Mouse (Mus musculus) megakaryocyte-erythroid progenitor cell, adult 5 weeks (primary cell): ENCODE measurements around the gene Ppm1b. TPM values are rescaled to one million over a fixed set of nuclear protein-coding genes. Genes with fewer than 3 reads are reported as not detected.

ENCODE experiments used
- polyA plus RNA-seq: library from polyadenylated mRNA; stranded (reverse); fragments of >175 nt; gene quantifications from 2 replicates; pipeline ENCODE4 v1.2.3, GENCODE M21; 2012

Gene Ppm1b
- polyA plus RNA-seq = 17.3 and 21.1 TPM in 2 replicates

DNA sequence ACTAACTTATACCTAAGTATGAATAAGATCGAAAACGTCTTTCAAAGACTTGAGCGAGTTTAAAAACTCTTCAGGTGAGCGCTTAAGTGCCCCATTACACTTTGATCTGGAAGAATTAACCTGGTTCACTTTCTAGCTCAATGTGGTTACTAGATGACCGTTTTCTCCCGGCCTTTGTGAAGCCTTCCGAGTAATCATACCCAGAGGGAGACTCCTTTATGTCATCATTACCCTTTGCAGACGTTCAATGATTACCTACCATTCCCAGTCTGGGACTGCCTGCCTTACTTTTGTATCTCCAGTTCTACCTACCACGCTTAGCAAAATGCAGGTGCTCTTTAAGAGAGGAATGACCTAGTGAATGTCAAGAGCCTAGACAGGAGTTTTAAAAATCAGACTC, at the start of gene Ppm1b:
Gene Ppm1b, plus strand, starts transcription at position 301 of the 400 bp plus-strand sequence.

DNA sequence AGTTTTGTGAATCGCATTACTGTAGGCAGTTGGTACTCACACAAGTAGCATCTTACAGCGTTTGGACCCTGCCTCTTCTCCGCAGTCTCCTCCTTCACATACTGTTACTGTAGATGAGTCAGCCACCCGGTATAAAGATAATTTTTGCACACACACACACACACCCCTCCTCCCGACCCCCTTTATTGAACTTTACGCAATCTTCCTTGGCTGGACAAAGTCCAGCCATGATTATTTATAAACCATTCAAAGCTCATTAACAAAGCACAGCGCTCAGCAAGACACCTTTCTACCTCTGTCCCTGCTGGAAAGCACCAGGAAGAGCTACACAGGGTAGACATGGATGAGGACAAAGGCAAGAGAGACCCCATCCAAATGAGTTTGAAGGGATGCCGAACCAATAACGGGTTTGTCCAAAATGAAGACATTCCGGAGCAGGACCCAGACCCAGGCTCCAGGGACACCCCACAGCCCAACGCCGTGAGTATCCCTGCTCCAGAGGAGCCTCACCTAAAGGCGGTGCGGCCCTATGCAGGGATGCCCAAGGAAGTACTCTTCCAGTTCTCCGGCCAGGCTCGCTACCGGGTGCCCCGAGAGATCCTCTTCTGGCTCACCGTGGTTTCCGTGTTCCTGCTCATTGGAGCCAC, 71.7 kb downstream of the Ppm1b start, which contains the start of gene Slc3a1:
Gene Slc3a1, plus strand, starts transcription at position 284 of the 647 bp plus-strand sequence.

Other genes with a start within 250 kb of the Ppm1b start
- gene Lrpprc, start 166.0 kb upstream of the Ppm1b start, polyA plus RNA-seq = 6.9 and 7.4 TPM in 2 replicates
- not detected in 2 replicates for gene Slc3a1, start 71.6 kb downstream of the Ppm1b start, polyA plus RNA-seq
- gene Prepl, start 133.5 kb downstream of the Ppm1b start, polyA plus RNA-seq = 1.1 and 1.3 TPM in 2 replicates
- 3.1 and 3.4 TPM in 2 replicates for gene Camkmt, start 133.8 kb downstream of the Ppm1b start, polyA plus RNA-seq